Mouse (Mus musculus) cerebellum, postnatal 25 days (tissue): ENCODE results near the gene Ifit3.
A peak's percentile ranks its signal among the peaks of the same experiment; 100 is the strongest.
"Not testable (repeated sequence)": the region's sequence is repeated elsewhere in the genome, so short reads cannot be mapped to it uniquely, and the experiment has no call there.

ENCODE experiments used
- DNase-seq, 2 experiments: peaks; one replicate each; pipeline ENCODE4 v3.0.0; 2021; ENCODE audit warnings: mixed read lengths in 2 of 2

Gene Ifit3

DNA sequence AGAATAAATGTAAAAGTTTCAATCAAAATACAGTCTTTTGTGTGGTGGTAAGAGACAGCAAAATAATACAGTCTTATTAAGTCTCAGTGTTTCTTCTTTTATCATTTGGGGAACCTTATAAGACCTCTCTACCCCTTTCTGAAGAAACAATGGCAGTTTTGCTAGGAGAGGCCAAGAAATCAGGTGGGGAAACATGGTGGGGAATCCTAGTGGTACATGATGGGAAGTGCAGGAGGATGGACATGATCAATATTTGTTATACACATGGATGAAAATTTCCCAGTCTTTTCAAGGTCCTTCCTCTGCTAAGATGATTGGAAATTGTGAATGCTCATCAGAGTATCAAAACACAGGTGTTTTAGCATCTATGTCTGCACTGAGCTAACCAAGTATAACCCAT, 5.6 kb downstream of the Ifit3 start:
- no peak for DNase-seq

DNA sequence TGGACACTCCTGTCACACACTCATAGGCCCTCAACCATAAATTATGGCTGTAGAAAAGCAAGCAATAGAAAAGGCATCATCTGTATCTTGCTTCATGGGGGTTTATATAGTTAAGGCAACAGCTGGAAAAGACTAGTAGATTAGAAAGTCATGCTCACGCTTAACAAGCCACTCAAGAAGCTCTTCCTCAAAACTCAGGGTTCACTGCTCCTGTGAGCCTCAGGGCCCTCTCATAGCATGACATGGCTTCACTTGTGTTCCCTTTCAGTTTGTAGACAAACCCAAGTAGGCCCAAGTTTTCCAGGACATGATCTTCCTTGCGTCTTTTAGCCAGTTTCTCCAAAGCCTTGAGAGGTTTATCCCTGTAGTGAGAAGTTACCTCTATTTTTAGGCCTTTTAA, 10.1 kb downstream of the Ifit3 start:
- DNase-seq, result no peak

DNA sequence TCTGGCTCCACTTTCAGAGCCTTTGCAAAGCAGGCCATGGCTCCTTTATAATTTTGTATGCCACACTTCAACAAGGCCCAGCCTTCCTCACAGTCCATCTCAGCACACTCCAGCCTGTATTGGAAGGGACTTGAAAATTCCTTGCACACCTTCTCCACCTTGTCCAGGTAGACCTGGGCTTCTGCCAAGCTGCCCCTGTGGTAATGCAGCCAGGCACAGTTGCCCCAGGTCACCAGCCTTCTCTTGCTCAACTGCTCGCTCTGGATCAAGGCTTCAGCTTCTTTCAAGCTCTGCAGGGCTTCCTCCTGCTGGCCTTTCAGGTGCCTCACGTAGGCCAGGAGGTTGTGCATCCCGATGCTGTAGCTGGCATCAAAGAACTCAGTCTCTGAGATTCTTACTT, 11.2 kb downstream of the Ifit3 start:
- DNase-seq, result not testable (repeated sequence)

DNA sequence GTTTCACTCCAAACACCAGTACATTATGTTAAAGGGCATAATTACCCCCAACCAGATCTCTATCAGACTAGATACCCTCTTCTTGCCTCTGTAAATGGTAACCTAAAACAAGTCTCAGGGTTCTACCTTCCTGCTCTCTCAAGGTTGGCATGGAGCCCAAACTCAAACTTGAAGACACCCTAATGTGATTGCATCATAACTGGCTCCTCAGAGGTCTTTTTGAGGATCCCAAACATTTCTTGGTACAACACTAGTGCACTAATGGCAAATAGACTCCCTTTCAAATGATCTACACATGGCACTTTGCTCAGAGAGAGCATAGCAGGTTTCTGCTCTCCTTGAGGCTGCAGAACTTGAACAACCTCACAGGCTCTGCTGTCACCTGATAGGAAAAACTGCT, 13.5 kb downstream of the Ifit3 start:
- DNase-seq, result no peak

DNA sequence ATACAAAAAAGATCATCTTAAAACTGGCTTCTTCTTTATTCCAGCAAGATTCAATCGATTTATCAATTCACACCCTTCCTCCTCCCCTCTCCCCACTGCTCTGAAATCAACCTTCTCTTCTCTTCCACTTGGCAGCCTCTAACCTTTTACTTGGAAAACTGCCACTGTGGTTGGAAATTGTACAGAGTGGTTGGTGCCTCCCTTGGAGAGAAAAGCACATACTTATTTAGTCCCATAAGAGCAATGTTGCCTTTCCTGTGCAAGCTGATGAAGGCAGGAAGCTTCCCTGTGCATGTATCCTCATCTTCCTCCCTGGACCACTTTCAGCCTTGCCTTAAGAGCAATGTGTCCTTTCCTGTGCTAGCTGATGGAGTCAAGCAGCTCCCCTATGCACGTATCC, 15.0 kb downstream of the Ifit3 start:
- DNase-seq, result peak; percentile 58 to 70

DNA sequence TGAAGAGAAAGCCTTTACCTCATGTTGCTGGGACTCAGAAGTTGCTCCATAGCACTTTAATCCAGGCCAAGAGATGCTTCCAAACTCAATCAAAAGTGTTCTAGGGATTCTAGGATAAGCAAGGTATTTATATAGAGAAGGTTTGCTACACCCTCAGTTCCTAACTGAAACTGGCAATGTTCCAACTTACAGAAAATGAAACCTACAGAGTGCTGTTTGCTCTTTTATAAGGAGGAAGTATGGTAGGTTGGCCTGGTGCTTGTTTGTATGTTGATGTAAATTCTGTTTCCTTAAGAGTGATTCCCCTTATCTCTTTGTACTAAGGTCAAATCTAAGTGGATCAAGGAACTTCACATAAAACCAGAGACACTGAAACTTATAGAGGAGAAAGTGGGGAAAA, 15.9 kb downstream of the Ifit3 start:
- not testable (repeated sequence) for DNase-seq

DNA sequence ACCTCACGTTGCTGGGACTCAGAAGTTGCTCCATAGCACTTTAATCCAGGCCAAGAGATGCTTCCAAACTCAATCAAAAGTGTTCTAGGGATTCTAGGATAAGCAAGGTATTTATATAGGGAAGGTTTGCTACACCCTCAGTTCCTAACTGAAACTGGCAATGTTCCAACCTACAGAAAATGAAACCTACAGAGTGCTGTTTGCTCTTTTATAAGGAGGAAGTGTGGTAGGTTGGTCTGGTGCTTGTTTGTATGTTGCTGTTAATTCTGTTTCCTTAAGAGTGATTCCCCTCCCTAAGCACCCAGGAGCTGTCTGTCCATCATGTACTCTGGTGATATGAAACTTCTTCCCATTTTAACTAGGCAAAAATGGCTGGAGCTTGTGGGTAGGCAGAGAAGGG, 18.6 kb downstream of the Ifit3 start, which contains the start of gene Ifit1bl1:
TSS of gene Ifit1bl1 (minus strand) at position 69 of the 400 bp plus-strand sequence.
- not testable (repeated sequence) for DNase-seq

DNA sequence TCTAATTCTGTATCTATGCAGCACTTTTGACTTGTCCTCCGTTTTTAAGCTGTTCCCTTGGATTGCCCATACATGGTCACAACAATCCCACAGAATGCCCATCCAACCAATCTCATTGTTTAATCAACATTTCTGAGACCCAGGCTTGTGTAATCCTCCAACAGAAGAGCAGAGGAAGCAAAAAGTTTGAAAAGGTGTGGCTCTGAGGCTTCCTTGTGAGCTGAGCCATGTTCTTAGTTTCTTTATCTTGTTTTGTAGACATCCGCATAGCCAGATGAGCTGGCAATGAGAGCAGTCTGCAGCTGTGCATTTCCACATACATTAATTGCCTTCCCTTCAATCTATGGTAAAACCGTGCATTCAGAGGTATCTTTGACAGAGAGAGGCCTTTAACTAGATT, 22.1 kb downstream of the Ifit3 start:
- no peak for DNase-seq

DNA sequence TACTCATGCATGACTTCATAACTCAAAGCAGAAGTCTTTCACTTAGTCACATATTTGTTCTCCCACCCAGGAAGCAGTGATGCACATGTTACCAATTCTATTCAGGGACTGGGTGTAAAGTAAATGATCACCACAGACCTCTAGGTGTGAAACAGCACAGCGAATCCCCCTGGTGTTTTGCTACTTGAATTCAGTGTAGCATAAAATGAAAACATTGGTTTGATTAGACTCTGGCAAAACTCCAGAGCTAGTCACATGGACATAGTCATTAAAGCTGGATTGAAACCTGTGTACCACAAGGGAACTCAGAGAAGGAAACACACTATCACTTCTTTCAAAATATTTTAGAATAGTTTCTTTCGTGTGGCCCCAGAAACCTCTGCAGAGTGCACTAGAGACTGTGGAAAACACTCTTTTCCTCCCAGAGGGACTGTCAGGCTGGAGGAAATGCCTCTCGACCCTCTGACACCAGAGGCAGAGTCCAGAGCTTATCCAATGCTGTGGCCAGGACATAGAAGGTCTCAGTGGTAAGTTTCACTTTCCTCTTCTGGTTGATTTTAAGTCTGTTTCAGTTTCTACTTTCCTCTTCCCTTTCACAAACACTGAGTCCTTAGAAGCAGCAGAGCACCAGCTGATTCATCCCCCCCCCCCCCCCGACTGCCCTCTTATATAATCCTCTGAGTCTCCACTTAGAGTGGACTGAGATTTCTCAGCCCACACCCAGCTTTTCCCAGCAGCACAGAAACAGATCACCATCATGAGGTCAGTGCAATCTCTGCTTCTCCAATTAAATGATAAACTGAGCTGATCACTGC, 24.1 kb downstream of the Ifit3 start, which contains the start of gene Ifit3b:
TSS of gene Ifit3b (plus strand) at position 734 of the 815 bp plus-strand sequence.
- not testable (repeated sequence) for DNase-seq

DNA sequence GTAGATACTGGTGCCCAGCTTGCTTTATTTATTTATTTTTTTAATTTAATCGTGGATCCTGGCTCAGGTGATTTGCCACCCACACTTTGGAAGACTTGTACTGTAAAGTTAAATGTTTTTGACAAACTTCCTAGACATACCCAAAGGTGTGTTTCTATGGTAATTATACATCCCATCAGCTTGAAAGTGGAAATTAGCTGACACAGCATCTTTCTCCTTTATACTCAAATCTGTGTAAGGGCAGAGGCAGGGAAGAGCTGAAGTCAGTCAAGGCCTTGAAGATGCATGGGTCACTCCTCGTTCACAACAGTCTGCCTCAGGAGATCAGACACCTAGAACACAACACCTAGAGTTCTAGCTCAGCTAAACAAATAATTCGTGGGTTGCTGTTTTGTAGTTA, 26.8 kb downstream of the Ifit3 start:
- not testable (repeated sequence) for DNase-seq

DNA sequence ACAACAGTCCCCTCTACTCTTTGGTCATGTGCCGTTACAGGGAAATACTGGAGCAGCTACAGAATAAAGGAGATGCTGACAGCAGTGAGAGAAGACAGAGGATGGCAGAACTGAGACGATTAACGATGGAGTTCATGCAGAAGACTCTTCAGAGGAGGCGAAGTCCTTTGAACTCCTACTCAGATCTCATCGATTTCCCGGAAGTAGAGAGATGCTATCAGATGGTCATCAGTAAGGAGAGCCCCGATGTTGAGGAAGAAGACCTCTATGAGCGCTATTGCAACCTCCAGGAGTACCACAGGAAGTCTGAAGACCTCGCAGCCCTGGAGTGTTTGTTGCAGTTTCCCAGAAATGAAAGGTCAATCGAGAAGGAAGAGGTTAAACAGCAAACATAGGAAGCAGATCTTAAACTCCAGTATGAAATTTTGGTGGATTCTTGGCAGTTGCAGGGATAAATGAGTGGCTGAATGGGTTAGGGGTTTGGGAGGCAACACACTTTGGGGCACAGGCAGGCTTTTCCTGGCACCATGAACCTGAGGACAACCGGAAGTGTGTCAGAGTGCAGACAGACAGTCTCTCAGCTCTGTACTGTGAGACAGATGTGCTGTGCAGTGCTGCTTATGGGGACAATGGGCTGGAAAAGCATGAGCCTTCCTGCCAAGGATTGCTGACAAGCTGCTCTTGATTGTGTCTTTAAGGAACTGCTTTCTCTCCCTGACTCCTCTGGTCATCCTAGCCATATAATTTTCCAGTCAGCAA, 29.1 kb downstream of the Ifit3 start:
- DNase-seq, result not testable (repeated sequence)

DNA sequence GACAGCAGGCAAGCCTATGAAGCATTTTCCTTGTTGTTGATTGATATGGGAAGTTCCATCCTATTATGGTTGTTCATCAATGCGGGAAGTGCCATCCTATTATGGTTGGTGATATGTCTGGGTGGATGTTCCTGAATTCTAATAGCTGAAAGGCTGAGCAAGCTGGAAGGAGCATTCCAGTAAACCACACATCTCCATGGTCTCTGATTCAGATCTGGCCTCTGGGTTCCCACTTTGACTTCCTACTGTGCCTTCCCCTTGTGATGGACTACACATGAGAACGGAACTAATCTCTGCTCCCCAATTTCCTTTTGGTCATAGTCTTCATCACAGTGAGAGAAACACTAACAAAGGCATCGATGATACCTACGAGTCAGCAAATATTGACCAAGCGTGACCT, 37.5 kb downstream of the Ifit3 start:
- no peak for DNase-seq

DNA sequence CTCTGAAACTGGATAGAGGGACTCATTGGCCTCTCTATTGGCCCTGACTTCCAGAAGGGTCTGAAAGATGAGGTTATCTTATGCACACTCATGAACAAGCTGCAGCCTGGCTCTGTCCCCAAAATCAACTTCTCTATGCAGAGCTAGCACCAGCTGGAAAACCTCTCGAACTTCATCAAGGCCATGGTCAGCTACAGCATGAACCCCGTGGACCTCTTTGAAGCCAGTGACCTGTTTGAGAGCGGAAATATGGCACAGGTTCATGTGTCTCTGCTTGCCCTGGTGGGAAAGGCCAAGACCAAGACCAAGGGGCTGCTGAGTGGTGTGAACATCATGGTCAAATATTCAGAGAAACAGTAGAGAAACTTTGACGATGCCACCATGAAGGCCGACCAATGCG, 40.5 kb downstream of the Ifit3 start:
- no peak for DNase-seq

DNA sequence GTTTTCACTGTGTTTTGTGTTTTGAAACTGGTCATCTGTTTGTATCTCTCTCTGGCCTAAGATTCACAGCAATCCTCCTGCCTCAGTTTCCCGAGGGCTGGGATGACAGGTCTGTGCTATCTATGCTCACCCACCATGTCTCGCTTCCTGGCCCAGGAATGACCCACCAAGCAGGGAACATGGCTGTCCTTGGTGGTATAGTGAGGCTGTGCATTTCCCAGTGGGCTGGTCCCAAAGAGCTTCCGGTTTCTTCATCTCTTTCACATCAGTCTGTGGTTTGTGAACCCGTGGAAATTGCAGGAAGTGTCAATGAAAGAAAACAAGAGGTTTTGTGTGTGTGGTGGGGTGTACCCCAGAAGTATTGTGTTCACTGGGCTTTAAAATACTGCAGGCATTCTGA, 41.3 kb downstream of the Ifit3 start:
- DNase-seq, result no peak

DNA sequence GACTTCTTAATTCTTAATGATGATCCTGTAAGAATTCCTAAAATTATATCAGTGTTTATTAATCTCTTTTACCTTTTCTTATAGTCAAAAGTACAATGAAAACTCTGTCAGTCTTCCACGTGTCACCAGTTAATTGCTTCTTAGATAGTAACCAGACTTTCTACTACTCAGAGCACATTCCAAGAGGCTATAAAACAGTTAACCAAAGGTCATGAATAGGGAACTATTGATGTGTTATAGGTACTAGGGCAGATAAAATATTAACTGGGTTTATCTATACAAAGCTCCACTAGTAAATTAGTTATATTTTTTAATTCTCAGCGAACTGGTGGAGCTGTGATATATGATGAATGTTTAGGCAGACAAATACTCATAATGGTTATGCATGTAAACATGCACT, 44.2 kb downstream of the Ifit3 start:
- DNase-seq, result no peak

DNA sequence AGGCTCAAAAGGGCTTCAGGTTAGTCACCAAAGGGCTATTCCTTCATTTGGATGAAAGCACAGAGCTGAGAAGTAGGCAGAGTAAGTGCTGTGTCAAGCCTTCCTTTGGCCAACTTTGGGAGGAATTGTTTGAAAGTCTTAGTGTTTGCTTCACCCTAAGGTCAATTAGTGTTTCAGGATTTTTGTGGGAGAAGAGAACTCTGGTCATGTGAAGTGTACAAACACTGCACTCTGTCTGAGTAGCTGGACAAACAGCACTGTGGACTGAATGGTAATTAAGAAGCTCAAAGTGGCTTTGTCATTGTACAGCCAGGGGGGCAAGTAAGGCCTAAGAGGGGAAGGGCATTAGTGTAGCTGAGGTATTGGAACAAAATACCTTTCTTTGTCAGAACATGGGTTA, 48.2 kb downstream of the Ifit3 start:
- no peak for DNase-seq

DNA sequence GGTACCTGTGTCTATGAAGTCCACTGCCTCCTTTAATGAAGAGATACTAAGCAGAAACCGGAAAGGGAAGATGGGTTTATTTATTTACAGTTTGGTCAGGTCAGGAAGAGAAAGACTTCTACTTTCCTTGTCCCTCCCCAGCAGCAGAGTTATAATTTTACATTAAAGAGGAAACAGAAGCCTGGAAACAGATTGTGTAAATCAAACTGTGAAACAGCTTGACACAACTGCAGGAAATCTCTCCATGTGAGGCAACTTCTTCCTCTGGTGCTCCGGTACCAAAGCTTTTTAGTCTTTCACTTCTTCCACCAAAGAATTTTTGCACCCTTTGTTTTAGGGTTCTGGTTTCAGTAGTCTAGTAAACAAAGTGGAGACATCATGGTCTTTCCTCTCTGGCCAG, 50.2 kb downstream of the Ifit3 start:
- DNase-seq, result no peak

DNA sequence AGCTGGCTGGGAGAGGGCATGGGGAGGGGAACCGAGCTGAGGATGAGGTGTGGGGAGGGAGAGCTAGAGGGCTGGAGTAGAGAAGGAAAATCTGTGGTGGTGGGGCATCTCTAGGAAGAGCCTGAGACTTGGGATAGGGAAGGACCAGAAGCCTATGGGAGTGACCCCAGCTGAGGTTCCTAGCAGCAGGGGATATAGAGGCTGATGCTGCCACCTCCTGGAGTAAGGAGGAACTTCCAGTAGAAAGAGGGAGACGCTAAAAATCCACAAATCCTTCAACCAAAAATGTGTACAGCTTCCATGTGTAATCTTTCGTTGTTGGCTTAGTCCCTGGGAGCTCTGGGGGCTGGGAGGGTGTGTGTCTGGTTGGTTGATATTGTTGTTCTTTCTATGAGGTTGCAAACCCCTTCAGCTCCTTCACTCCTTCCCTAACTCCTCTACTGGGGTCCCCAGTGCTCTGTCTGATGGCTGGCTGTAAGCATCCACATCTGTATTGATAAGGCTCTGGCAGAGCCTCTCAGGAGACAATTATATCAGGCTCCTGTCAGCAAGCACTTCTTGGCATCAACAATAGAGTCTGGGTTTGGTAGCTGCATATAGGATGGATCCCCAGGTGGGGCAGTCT, 53.7 kb downstream of the Ifit3 start:
- DNase-seq, result peak; percentile 16 to 33
